Comparison of ENCODE assay signal across 10 mouse cellular contexts in the genomic region with DNA sequence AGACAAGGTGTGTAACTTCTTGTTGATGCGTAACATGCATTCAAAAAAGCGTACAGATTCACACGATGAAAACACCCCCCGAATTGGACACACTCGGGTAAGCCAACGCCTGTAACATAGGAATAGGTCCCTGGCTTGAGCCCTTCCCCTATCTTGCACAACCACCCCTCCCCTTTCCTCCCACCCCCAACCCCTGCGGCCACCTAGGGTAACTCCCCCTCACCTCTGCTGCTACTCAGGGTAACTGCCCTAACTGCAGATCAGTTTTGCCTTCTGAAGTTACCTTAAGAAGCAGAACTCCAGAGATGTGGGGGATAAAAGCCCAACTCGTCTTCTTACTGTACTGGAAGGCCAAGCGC. TPM values are rescaled to one million over a fixed set of nuclear protein-coding genes. Genes with fewer than 3 reads are reported as not detected.
DNase-seq lines count a peak whose midpoint lies in the region; ATAC-seq lines count a peak whose summit lies in the region.
"Had no signal": no experiment of that assay in that cellular context is flagged by ENCODE, and none has a peak within 500 bp of the region (broad histone marks: within the 10 kb centered on the region; RNA-seq: fewer than 3 reads in every experiment).

No protein-coding gene starts in this region.

- no peaks in the 10 kb centered on the region for H3K27me3 ChIP-seq in heart, embryonic 14.5 days (ENCODE audit: control insufficient read depth, insufficient read depth, low read length)
- H3K27me3 ChIP-seq in embryonic facial prominence, embryonic 10.5 days (replicated peaks; ENCODE audit: low read depth, poor library complexity, severe bottlenecking): peaks cover 24% of the 10 kb centered on the region
- peaks cover 6% of the 10 kb centered on the region for H3K27me3 ChIP-seq in liver, embryonic 15.5 days

- H3K4me3 ChIP-seq in heart, embryonic 14.5 days (ENCODE audit: control insufficient read depth in 1 of 2, insufficient read depth in 1 of 2, low read depth in 1 of 2, low read length in 2 of 2): 0 out of 4 replicates have a peak overlapping the region, but pooled peaks of 1 of the 2 experiments have one; percentile 2
- peak overlapping the region; percentile 37 for H3K4me3 ChIP-seq in embryonic facial prominence, embryonic 10.5 days
- no peak overlapping the region for H3K4me3 ChIP-seq in liver, embryonic 15.5 days (replicated peaks)

- peaks cover 7 to 12% of the 10 kb centered on the region in 2 experiments for H3K4me1 ChIP-seq in heart, embryonic 14.5 days (ENCODE audit: control insufficient read depth in 2 of 2, insufficient read depth in 2 of 2, low read length in 2 of 2)
- H3K4me1 ChIP-seq in embryonic facial prominence, embryonic 10.5 days: peaks cover 10% of the 10 kb centered on the region
- H3K4me1 ChIP-seq in liver, embryonic 15.5 days (replicated peaks): peaks cover 9% of the 10 kb centered on the region

- H3K9me3 ChIP-seq in heart, embryonic 14.5 days (ENCODE audit: control insufficient read depth, low read length): no peaks in the 10 kb centered on the region
- H3K9me3 ChIP-seq in embryonic facial prominence, embryonic 10.5 days: no peaks in the 10 kb centered on the region
- no peaks in the 10 kb centered on the region for H3K9me3 ChIP-seq in liver, embryonic 15.5 days (replicated peaks)

- no peak for DNase-seq in heart, adult 11 months
- peak; percentile 21 for DNase-seq in embryonic facial prominence, embryonic 10.5 days (ENCODE audit: low spot score)
- no peak for DNase-seq in ovary, postnatal 10 days (ENCODE audit: low spot score)
- DNase-seq in thymus, postnatal 0 days (ENCODE audit: low spot score): no peak
- no peak for DNase-seq in testis, postnatal 10 days (ENCODE audit: low spot score)

- H3K27ac ChIP-seq in heart, embryonic 14.5 days (replicated peaks in 1 of 2; ENCODE audit: control insufficient read depth in 1 of 2, insufficient read depth in 1 of 2, low read depth in 2 of 2, low read length in 2 of 2): peak overlapping the region in 1 of 2 experiments; percentile 20; a peak in 1 of 4 replicates
- no peak overlapping the region for H3K27ac ChIP-seq in embryonic facial prominence, embryonic 10.5 days (replicated peaks)
- no peak overlapping the region for H3K27ac ChIP-seq in liver, embryonic 15.5 days (replicated peaks)

- peak overlapping the region; percentile 59 for H3K4me2 ChIP-seq in heart, embryonic 14.5 days (ENCODE audit: low read length)
- peak overlapping the region; percentile 34; the same call in 1 of the 2 replicates for H3K4me2 ChIP-seq in liver, embryonic 15.5 days

- WGBS in heart, embryonic 14.5 days: 9% methylated on average over 9 of the region's 9 CpGs
- 8% methylated on average over 9 of the region's 9 CpGs for WGBS in embryonic facial prominence, embryonic 10.5 days
- 9% methylated on average over 9 of the region's 9 CpGs for WGBS in liver, embryonic 15.5 days (ENCODE audit: insufficient replicate concordance)

- H3K9ac ChIP-seq in heart, embryonic 14.5 days (ENCODE audit: low read length): no peak overlapping the region
- H3K9ac ChIP-seq in liver, embryonic 15.5 days: no peak overlapping the region

- no peak for ATAC-seq in heart, embryonic 14.5 days (ENCODE audit: insufficient number of reproducible peaks, insufficient read depth, low FRiP score, low read depth)
- ATAC-seq in hematopoietic stem cell, adult 5-6 weeks (replicated peaks in 1 of 2; ENCODE audit: insufficient read depth in 1 of 2, low FRiP score in 2 of 2, low TSS enrichment in 1 of 2, low read depth in 1 of 2, poor library complexity in 2 of 2, severe bottlenecking in 2 of 2): peak; percentile 20 to 24; a peak in 1 of 4 replicates
- no peak for ATAC-seq in liver, embryonic 15.5 days (ENCODE audit: insufficient read depth)
- ATAC-seq: activated CD4-positive, CD25-positive, alpha-beta regulatory T cell, adult 4 months had no signal

- H3K36me3 ChIP-seq in heart, embryonic 14.5 days (ENCODE audit: control insufficient read depth, insufficient read depth, low read length): no peaks in the 10 kb centered on the region
- no peaks in the 10 kb centered on the region for H3K36me3 ChIP-seq in embryonic facial prominence, embryonic 10.5 days (replicated peaks)
- no peaks in the 10 kb centered on the region for H3K36me3 ChIP-seq in liver, embryonic 15.5 days (replicated peaks)

RNA-seq across cellular contexts. Expression of a gene that starts 39.2 kb away (rescaled TPM):
- polyA plus RNA-seq in heart, embryonic 14.5 days (2014; fragmentation: Nextera tagmentation; extraction: Ambion mirVana): not detected in 2 replicates
- 0.07 TPM in 1 of 2 replicates, not detected in the other for polyA plus RNA-seq in embryonic facial prominence, embryonic 10.5 days (2016; fragmentation: Nextera tagmentation; extraction: Ambion mirVana)
- 0.25 TPM in 1 of 2 replicates, not detected in the other for total RNA-seq in hematopoietic stem cell, adult 5-6 weeks (2017)
- 40.0 and 41.7 TPM in 2 replicates for polyA plus RNA-seq in liver, embryonic 15.5 days (2015; fragmentation: Nextera tagmentation; extraction: Ambion mirVana)
- polyA plus RNA-seq in thymus, postnatal 0 days (2015; fragmentation: Nextera tagmentation; extraction: Ambion mirVana): 1.7 and 2.0 TPM in 2 replicates
- total RNA-seq: neutrophil, adult 5-6 weeks had no signal
- polyA plus RNA-seq: activated CD4-positive, CD25-positive, alpha-beta regulatory T cell, adult 4 months had no signal

RNA-seq across cellular contexts. Expression of a gene that starts 39.5 kb away (rescaled TPM):
- 7.1 and 7.7 TPM in 2 replicates for polyA plus RNA-seq in heart, embryonic 14.5 days (2014; fragmentation: Nextera tagmentation; extraction: Ambion mirVana)
- 5.8 and 7.7 TPM in 2 replicates for polyA plus RNA-seq in embryonic facial prominence, embryonic 10.5 days (2016; fragmentation: Nextera tagmentation; extraction: Ambion mirVana)
- 8.3 and 8.6 TPM in 2 replicates for total RNA-seq in hematopoietic stem cell, adult 5-6 weeks (2017)
- 8.1 and 8.4 TPM in 2 replicates for polyA plus RNA-seq in liver, embryonic 15.5 days (2015; fragmentation: Nextera tagmentation; extraction: Ambion mirVana)
- polyA plus RNA-seq in thymus, postnatal 0 days (2015; fragmentation: Nextera tagmentation; extraction: Ambion mirVana): 5.4 and 5.8 TPM in 2 replicates
- polyA plus RNA-seq: activated CD4-positive, CD25-positive, alpha-beta regulatory T cell, adult 4 months had no signal

Comparison
In these comparisons a context has a peak if more than half of its experiments do, and no peak if none do; other contexts are left out.
1. ATAC-seq: peak in hematopoietic stem cell, adult 5-6 weeks (2 of 2); none in heart, embryonic 14.5 days (single experiment) and liver, embryonic 15.5 days (single experiment).
2. RNA of a gene that starts 39.2 kb away (polyA plus RNA-seq): 40.0 to 41.7 TPM in liver, embryonic 15.5 days; 1.7 to 2.0 TPM in thymus, postnatal 0 days, 0.07 TPM in embryonic facial prominence, embryonic 10.5 days and not detected in heart, embryonic 14.5 days; every median in the first group is over 10 times any median in the second.